Mouse (Mus musculus) limb, embryonic 11.5 days (tissue): ENCODE data around the gene Scamp4. TPM values are rescaled to one million over a fixed set of nuclear protein-coding genes. Genes with fewer than 3 reads are reported as not detected.

ENCODE experiments used
- ATAC-seq: fragments of 200-750 bp; cut with Nextera tagmentation; 2 replicates; pipeline ENCODE4 v1.8.0; 2017; ENCODE audit warnings: low read depth; ENCODE audit not compliant: insufficient number of reproducible peaks, low FRiP score, low TSS enrichment
- DNase-seq: peaks from one replicate; pipeline ENCODE4 v3.0.0-alpha.2; 2015; ENCODE audit warnings: low spot score
- H3K27ac ChIP-seq: fragments of 300-500 bp; sonication (generic); replicated peaks from 2 replicates; pipeline ENCODE4 v1.5.1; 2014; ENCODE audit warnings: low read depth, mild to moderate bottlenecking, low read length
- H3K27me3 ChIP-seq: fragments of 300-500 bp; sonication (generic); 2 replicates; pipeline ENCODE4 v1.6.1; 2014; ENCODE audit warnings: mild to moderate bottlenecking, low read length, mixed read lengths; ENCODE audit not compliant: control insufficient read depth, insufficient read depth
- H3K36me3 ChIP-seq: fragments of 300-500 bp; sonication (generic); 2 replicates; pipeline ENCODE4 v1.6.1; 2014; ENCODE audit warnings: mild to moderate bottlenecking, low read length, moderate library complexity, mixed read lengths; ENCODE audit not compliant: control insufficient read depth, insufficient read depth
- H3K4me1 ChIP-seq: fragments of 300-500 bp; sonication (generic); 2 replicates; pipeline ENCODE4 v1.6.1; 2014; ENCODE audit warnings: low read length, mixed read lengths; ENCODE audit not compliant: control insufficient read depth, insufficient read depth
- H3K4me2 ChIP-seq: fragments of 300-500 bp; sonication (generic); 2 replicates; pipeline ENCODE4 v1.6.1; 2014; ENCODE audit warnings: low read depth, mild to moderate bottlenecking, moderate library complexity; ENCODE audit not compliant: severe bottlenecking
- H3K4me3 ChIP-seq: fragments of 300-500 bp; sonication (generic); 2 replicates; pipeline ENCODE4 v1.5.1; 2014; ENCODE audit warnings: low read depth, low read length
- H3K9ac ChIP-seq: fragments of 300-500 bp; sonication (generic); 2 replicates; pipeline ENCODE4 v1.6.1; 2014; ENCODE audit warnings: mild to moderate bottlenecking, low read length
- H3K9me3 ChIP-seq: fragments of 300-500 bp; sonication (generic); 2 replicates; pipeline ENCODE4 v1.6.1; 2016; ENCODE audit warnings: low read length; ENCODE audit not compliant: control insufficient read depth
- WGBS: fragments of 180-500 bp; shearing (Covaris S2); extraction: QIAGEN DNeasy Blood & Tissue Kit; methylation state at CpG from one replicate; pipeline ENCODE4 v1.1.7; 2014; 5-methylcytosine and 5-hydroxymethylcytosine counted together
- polyA plus RNA-seq: library from polyadenylated mRNA; unstranded; fragments of >200 nt; fragmentation: Nextera tagmentation; extraction: Ambion mirVana; gene quantifications from 2 replicates; pipeline ENCODE4 v1.2.1, GENCODE M21; 2014

Gene Scamp4
- polyA plus RNA-seq, 1 experiment from 2014 or later: 73.0 TPM

DNA sequence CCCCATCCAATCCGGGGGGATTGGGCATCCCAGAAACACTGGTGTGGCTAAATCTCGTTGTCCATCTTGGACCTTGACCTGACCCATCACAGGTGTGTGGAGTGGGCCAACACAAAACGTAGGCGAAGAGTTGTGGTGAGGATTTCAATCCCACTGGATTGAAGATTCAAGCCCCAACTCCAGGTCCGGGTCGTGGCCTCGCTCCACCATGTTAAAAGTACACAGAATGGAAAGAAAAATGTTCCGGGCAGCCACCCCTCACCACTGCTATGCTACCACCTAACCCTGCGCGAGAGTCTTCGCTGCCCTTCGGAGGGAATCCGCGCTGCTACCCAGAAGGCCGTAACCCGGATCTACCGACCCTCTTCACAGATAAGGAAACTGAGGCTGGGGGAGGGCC lies 26.7 kb upstream of the Scamp4 start:
- DNase-seq (no peak), ATAC-seq (no peak)
- H3K9ac ChIP-seq: peak overlapping the region; percentile 38
- H3K36me3 ChIP-seq: no peaks in the 10 kb centered on the region
- WGBS: 16% methylated on average over 17 of the region's 17 CpGs
- H3K27me3 ChIP-seq: no peaks in the 10 kb centered on the region
- H3K4me1 ChIP-seq: peaks cover 24% of the 10 kb centered on the region
- H3K4me3 ChIP-seq: peak overlapping the region; percentile 69
- no peak overlapping the region for H3K27ac ChIP-seq
- peak overlapping the region; percentile 87 for H3K4me2 ChIP-seq
- H3K9me3 ChIP-seq: no peaks in the 10 kb centered on the region

DNA sequence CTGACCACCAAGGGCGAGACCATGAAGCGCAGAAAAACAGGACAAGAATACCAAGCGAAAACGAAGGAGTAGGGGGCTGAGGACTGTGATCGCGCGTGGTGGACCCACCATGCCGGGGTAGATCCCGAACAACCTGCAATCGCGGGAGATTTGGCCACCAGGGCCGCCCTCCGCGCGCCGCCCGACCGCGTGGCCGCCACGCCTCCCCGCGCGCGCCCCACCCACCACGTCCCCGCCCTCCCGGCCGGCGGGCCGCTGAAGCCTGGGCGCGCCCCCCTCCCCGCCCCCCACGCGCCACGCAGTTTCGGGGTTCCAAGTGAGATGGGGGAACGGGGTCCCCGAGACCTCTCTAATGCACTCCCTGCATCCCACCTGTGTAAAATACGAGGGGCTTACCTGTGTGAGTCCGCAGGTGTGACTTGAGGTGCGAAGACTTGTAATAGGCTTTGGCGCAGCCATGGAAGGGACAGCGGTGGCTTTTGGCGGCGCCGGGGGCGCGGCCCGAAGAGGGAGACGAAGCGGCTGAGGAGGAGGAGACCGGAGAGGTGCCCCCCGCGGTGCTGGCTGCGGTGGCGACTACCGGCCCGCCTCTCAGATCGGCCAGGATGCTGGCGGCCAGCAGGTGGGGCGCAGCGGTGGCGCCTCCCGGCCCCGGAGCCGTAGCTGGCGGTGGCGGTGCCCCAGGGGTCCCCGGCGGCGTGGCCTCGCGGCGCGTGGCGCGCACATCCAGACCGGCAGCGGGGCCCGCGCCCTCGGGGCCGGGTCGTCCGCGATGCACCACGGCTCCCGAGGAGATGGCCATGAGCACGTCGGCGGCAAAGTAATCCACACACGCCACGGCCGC lies 26.1 kb upstream of the Scamp4 start:
- peak overlapping the region; percentile 22; the same call in 1 of the 2 replicates for H3K27ac ChIP-seq
- peak overlapping the region; percentile 66 for H3K9ac ChIP-seq
- no peaks in the 10 kb centered on the region for H3K27me3 ChIP-seq
- under 1% methylated on average over 86 of the region's 96 CpGs for WGBS
- H3K9me3 ChIP-seq: no peaks in the 10 kb centered on the region
- no peaks in the 10 kb centered on the region for H3K36me3 ChIP-seq
- DNase-seq (peak; percentile 74), ATAC-seq (no peak)
- H3K4me3 ChIP-seq: peak overlapping the region; percentile 69
- H3K4me2 ChIP-seq: peak overlapping the region; percentile 87
- peaks cover 18% of the 10 kb centered on the region for H3K4me1 ChIP-seq

DNA sequence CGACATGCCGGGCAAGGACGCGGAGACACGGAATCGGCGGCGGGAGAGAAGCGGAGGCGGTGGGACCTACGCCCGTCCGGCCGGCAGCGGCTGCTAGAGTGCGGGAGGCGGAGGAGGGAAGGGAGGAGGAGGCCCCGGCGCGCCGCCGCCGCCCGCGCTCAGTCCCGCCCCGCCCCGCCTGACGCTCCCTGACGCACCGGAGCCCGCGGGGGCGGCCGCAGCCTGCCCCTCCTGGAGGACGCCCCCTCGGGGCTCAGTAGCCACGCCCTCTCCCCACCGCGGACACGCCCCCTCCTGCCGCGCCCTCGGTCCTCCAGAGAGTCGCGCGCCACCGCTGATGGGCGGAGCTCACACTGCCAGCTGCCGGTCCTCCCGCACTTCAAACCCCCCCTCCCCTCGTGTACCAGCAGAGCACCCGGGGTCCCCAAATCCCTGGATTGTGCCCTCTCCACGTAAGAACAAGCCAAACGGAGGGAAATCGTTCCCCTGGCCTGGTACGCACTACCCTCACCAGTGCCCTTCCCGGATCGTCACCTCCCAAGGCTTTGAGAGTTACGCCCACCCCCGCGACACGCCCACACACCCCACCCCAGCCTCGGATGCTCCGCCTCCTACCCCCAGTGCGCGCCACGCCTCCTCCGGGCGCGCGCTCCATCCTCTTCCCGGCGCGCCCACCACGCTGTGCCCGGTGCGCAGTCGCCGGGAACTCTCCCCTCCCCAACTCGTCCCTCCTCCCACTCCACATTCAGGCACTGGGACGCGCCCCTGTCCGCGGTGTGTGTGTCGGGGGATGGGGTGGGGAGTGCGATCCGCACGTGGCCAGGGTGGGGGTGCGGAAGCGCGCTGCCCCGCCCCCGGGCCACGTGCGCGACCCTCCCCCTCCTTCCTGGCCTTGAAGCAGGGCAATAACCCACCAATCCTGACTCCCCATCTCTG lies 25.2 kb upstream of the Scamp4 start, which contains the start of gene Klf16:
Gene Klf16 (minus strand): TSS at position 127 of the 936 bp plus-strand sequence.
- ATAC-seq (peak; percentile 76), DNase-seq (peak; percentile 98)
- peak within 1 kb of the TSS; percentile 66 for H3K9ac ChIP-seq
- peak within 1 kb of the TSS; percentile 69 for H3K4me3 ChIP-seq
- H3K27ac ChIP-seq: peak within 1 kb of the TSS; percentile 67
- H3K36me3 ChIP-seq: no peaks in the 10 kb centered on the region
- H3K4me1 ChIP-seq: peaks cover 14% of the 10 kb centered on the region
- under 1% methylated on average over 72 of the region's 97 CpGs for WGBS
- H3K9me3 ChIP-seq: no peaks in the 10 kb centered on the region
- H3K27me3 ChIP-seq: no peaks in the 10 kb centered on the region
- peak within 1 kb of the TSS; percentile 87 for H3K4me2 ChIP-seq

DNA sequence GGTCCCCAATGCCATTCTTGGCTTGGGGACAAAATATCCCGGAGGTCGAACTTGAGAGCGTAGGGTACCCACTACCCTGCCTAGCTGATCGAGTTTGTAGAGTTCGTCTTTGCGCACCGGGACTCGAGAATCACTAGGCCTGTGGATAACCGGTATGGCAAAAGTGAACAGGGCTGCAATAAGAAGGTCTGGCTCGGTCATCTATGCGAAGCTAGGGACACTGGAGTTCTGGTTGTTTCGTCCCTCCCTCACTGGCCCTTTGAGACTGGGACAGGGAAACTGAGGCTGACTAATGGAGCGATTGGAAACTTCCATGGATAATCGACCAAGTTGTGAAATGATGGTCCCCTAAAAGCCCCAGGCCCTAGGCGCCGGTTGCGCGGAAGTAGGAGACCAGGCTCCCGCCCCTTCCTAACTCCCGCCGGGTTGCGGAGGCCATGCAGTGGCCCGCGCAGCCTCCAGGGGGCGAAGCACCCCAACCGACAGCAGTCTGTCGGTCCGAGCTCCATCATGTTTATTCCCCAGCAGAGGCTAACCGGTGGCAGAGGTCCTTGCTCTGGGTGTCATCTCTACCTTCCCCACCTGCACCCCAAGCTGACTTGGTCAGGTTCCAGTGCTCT lies 24.4 kb upstream of the Scamp4 start:
- peak; percentile 88 for DNase-seq
- H3K27ac ChIP-seq: peak overlapping the region; percentile 67
- H3K4me2 ChIP-seq: peak overlapping the region; percentile 87
- ATAC-seq: peak; percentile 10; the same call in 1 of the 2 replicates
- peak overlapping the region; percentile 34 for H3K9ac ChIP-seq
- no peaks in the 10 kb centered on the region for H3K9me3 ChIP-seq
- H3K4me1 ChIP-seq: peaks cover 14% of the 10 kb centered on the region
- H3K4me3 ChIP-seq: peak overlapping the region; percentile 69
- H3K36me3 ChIP-seq: no peaks in the 10 kb centered on the region
- 0% methylated on average over 29 of the region's 29 CpGs for WGBS
- H3K27me3 ChIP-seq: no peaks in the 10 kb centered on the region

DNA sequence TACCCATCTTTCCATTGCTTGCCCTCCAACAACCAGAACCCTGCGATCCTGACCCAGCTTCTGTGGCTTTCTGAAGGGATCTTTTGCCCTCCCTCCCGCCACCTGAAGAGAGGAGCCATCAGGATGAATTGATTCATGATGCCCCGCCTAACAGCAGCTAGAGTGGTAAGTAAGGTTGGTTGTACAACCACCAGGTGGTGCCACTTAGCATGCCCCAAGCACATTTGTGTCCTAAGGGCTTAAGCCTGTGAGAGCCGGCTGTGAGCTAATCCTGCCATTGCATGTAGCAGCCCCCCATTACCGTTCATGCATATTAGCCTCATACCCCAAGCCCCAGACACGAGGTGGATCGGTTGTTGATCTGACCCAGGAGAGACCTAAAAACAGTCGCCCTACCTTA lies 23.8 kb upstream of the Scamp4 start:
- 7% methylated on average over 8 of the region's 8 CpGs for WGBS
- H3K9ac ChIP-seq: 0 out of 2 replicates have a peak overlapping the region, but pooled peaks have one; percentile 34
- ATAC-seq (no peak), DNase-seq (peak; percentile 65)
- H3K36me3 ChIP-seq: peaks cover 3% of the 10 kb centered on the region; the same call in 1 of the 2 replicates
- H3K4me1 ChIP-seq: peaks cover 14% of the 10 kb centered on the region
- no peaks in the 10 kb centered on the region for H3K27me3 ChIP-seq
- H3K4me3 ChIP-seq: no peak overlapping the region
- H3K27ac ChIP-seq: peak overlapping the region; percentile 56; the same call in 1 of the 2 replicates
- H3K4me2 ChIP-seq: peak overlapping the region; percentile 87
- no peaks in the 10 kb centered on the region for H3K9me3 ChIP-seq

DNA sequence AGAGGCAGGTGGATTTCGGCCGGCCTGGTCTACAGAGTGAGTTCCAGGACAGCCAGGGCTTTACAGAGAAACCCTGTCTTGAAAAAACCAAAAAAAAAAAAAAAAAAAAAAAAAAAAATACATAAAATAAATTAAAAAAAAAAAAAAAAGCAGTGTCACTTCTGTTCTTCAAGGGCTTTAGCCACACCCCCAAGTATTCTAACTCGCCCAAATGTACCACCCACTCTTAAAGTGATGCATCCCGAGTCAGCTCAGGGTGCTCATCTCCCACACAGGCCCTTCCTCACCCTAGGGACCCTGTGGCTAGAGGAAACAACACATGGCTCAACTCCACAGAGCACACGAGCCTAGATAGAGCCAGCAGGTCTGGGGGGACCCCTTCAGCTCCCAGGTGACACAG lies 19.6 kb upstream of the Scamp4 start:
- H3K9me3 ChIP-seq: no peaks in the 10 kb centered on the region
- no peak overlapping the region for H3K4me2 ChIP-seq
- DNase-seq (no peak), ATAC-seq (no peak)
- H3K4me3 ChIP-seq: no peak overlapping the region
- no peak overlapping the region for H3K27ac ChIP-seq
- peaks cover 10% of the 10 kb centered on the region for H3K36me3 ChIP-seq
- no peak overlapping the region for H3K9ac ChIP-seq
- no peaks in the 10 kb centered on the region for H3K27me3 ChIP-seq
- peaks cover 8% of the 10 kb centered on the region; the same call in 1 of the 2 replicates for H3K4me1 ChIP-seq
- 89% methylated on average over 5 of the region's 5 CpGs for WGBS

DNA sequence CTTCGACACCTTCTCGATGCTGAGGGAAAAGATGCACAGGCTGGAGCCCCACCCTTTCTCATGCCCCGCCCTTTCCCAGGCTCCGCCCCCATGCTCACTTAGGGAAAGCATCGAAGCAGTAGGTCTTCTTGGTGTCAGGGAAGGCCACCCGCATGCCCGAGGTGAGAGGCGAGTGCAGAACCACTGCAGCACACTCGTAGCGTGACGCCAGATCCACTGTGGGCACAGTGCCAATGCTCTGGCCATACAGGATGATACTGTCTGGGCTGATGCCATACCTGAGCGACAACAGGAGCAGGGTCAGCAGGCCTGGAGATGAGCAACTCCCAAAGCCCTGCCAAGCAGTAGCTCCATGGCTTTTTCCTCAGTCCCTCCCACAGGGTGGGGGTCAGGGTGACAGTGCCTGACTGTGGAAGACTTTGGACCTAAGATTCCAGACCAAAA lies 18.6 kb upstream of the Scamp4 start:
- no peak overlapping the region for H3K9ac ChIP-seq
- peaks cover 8% of the 10 kb centered on the region for H3K4me1 ChIP-seq
- 71% methylated on average over 12 of the region's 12 CpGs for WGBS
- no peaks in the 10 kb centered on the region for H3K27me3 ChIP-seq
- H3K4me2 ChIP-seq: no peak overlapping the region
- H3K27ac ChIP-seq: no peak overlapping the region
- H3K9me3 ChIP-seq: no peaks in the 10 kb centered on the region
- no peak for DNase-seq
- H3K4me3 ChIP-seq: no peak overlapping the region
- peaks cover 10% of the 10 kb centered on the region for H3K36me3 ChIP-seq
- ATAC-seq: no peak
